Mouse (Mus musculus): ENCODE results near the gene Klf13.

Klf13 gene

DNA sequence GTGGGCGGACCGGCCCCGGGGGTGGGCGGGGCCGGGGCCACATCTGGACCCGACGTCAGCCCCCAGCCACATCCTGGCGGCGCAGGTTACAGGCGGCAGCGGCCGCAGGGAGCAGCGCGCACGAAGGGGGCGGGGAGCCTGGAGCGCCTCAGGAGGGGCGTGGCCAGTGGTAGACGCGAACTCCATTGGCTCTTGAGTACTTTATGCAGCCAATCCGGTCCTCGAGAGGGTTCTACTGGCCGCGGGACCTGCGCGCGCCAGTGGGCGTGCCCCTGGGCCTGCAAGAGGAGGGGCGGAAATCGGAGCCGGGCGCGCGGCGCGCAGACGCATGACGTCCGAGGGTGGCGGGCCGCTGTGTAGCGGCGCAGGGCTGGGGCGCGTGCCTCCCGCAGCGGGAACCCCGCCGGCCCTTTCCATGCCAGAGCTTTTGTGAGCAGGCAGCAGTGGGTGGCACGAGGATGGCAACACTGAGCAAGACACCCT is at the start of gene Klf13:
Gene Klf13 (minus strand): TSS at position 2 of the 483 bp plus-strand sequence.
- peak; percentile 98 for DNase-seq

DNA sequence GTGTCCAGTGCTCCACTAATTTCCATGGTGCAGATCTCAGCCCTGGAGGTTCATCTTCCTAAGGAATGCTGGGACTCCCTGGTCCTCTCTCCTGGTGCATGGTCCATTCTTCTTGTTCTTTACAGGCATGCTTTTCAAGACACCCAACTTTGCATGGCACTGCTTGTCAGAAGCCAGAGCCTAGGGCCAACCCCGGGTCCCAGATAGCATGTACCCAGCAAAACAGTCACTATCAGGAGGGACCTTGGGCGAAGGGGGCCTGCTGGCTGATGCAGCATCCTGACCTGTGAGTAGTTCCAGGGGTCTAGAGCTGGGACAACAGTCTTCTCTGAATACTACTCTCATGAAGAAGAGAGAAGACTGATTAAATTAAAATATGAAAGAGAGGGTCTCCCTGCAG is 49.7 kb upstream of the Klf13 start:
- DNase-seq: no peak

DNA sequence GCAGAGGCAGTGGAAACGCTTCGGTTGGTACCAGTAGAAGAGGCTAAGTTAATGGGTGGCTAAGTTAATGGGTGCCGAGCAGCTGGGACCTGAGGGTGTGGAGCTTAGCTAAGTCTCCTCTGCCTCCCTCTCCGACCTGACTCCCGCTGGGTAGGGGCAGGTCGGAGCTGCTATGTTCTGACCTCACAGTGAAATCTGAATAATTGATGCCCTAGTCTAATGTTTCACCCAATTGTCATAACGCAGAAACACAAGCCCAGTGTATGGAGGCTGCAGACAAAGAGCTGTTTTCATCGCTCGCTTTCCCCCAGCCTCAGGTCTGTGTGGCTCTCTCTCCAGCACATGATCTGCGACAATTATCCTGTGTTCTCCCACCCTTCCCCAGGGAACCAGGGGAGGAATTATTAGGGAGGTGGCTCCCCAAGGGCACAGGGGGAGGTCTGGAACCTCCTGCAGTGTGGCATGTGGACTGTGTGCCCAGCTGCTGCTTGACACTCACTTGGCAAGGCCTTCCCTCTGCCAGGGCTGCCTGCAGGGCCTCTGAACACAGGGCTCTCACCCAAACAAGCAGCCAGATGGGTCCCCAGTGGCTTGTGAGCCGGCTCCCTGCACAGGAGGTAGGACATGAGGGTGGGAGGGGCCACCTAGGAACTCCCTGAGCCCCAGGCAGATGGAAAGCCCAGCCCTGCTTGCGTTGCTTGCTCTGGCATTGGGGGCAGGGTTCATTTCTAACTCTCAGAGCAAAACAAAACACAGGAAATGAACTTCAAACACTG is 47.9 kb upstream of the Klf13 start:
- peak; percentile 88 for DNase-seq

DNA sequence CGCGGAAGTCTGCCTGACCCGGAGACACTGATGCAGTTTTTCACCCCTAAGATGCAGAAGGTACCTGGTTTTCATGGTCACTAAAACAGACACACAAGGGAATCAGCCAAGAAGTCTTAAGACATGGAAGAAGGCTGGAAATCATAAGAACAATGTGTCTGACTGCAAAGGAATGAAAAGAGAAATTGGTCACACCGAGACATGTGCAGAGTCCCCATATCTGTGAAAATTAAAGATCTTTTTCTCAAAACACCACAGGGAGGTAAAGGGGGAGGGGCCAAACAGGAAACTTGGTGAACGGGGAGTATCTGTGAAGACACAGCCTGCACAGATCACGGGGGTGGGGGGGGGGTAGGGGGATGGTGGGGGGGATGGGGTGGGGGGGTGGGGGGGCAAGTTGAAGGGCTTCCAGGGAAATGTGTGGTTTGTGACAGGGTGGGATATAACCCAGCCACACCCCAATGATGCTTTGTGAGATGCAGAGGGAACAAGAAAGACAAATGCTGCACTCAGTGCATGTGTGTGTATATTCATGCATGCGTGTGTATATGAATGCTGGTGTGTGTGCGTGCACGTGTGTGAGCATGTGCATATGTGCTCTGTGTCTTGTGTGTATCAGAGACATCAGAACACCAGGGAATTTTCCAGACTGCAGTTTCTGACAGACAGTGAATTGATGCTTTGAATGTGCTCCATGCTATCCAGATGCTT is 47.1 kb upstream of the Klf13 start:
- DNase-seq: peak; percentile 75

DNA sequence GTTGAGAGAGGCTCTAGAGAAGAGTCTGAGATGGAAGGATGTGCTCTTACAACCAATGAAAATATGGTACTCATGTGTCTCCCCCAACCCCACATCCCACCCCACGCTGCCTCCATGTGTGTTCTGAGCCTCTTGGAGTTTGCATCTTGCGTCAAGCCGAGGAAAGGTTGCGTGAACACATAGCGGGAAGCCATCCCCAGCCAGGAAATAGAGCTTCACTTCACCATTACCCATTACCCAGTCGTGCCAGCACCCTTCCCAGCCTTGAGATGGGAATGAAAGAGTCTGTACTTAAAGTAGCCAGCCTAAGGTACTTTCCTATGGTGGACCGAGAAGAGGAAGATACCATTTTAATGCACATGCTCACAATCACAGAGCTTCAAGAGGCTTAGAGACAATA is 46.6 kb upstream of the Klf13 start:
- DNase-seq: peak; percentile 49

DNA sequence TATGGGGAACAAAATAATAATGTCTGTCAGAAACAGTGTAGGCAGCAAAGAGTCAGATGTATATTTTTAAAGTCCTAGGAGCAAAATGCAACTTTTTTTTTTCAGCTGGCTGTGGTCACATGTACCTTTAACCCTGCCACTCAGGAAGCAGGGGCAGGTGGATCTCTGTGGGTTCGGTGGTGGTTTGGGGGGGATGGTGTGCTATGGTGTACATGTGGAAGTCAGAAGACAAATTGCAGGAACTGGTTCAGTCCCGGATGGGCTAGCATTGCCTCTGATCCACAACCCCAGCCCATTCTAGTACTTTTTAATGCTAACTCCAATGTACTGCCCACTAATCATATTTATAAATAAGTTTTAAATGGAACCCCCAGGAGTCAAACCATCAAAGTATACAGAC is 45.6 kb upstream of the Klf13 start:
- DNase-seq: peak; percentile 86

DNA sequence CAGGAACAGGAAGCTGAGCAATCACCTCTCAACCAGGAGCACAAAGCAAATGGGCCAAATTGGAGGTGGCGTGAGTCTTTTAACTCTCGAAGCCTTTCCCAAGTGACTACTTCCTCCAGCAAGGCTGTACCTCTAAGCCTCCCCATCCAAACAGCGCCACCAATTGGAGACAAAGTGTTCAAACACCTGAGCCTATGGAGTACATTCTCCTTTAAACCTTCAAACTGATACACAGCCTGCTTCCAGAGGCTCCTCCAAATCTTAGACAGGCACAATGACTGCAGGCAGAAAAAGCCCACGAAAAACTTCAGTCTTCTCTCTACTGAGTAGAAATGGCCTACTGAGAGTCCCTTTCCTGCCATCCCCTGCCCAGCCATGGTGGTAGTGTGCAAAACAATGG is 38.9 kb upstream of the Klf13 start:
- no peak for DNase-seq

DNA sequence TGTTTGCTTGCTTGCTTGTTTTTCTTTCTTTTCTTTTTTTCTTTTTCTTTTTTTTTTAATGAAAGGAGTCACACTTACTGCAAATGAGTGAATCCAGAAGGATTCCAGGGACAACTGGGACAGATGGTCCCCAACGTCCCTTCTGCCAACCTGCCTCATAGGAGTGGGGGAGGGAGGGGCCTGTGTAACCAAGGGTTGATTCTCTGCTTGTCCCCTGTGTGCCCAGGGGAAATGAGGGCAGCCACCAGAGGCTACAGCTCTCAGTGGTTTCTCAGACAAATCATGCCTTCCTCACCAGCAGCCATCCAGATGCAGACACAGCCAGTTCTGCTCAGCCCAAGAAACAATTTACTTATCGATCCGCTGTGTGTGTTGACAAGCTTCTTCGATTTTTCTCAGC is 32.3 kb upstream of the Klf13 start:
- no peak for DNase-seq

DNA sequence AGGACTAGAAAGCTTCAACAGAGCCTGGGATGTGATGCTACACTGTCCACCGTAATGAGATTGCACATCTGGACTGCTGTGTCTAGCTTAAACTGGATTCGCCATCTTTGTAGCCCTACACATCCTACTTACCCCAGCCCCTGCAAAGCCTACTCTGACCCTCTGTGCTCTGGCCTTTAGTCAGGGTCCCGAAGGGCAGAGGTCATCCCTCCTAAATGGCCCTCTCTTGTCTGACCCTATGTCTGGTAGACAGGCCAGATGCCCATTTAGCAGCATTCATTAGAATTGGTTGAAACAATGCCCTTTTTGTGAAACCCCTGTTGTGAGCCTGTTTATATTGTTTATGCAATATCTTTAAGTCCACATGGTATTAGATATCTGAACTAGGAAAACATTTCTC is 31.2 kb upstream of the Klf13 start:
- no peak for DNase-seq

DNA sequence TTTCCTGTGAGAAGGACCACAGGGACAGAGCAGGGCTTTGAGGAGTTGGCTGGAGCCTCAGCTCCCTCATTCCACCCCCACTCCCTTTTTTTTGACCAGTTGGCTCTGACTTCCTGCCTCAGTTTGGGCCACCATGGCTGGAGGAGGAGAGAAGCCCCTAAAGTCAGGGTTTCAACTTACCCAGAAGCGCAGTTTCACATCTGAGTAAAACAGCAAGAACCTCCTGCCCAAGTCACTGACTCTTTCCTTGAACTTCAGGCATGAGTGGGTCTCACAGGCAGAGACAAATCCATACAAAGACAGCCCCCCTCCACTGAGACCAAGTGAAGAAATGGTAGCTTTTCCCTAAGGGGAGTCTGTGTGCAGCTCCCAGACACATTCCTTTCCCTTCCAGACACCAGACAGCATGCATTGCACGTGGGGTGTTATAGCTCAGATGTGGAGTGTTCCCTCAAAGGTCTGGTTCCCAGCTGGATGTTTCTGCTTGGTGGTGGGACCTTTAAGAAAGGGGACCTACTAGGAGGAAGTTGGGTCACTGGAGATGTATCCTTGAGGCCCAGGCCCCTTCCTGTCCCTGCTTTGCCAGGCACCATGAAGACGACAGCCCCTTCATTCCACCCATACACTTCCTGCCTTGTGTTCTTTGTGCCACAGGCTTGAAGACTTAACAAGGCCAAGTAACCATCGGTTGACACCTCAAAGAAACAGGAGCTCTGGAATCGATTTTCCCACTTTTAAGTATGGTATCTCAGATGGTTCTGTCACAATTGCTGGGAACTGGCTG is 27.1 kb upstream of the Klf13 start:
- DNase-seq: no peak

DNA sequence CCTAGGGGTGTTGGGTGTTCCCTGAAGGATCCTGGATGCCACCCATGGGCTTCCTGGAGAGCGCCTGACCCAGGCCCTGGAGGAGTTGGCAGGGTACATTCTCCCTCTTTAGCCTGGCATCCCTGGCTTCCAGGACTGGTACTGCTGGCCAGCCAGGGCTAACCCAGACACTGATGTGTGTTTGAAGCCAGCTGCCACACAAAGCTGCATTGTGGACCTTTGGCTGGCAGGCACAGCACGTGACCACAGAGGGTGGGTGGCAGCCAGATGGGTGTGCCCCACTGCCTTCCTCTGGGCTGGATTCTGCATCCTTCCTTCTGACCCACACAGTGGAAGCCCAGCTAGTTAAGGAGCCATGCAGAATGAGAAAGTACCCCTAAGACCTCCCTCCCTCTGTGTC is 26.4 kb upstream of the Klf13 start:
- DNase-seq: no peak

DNA sequence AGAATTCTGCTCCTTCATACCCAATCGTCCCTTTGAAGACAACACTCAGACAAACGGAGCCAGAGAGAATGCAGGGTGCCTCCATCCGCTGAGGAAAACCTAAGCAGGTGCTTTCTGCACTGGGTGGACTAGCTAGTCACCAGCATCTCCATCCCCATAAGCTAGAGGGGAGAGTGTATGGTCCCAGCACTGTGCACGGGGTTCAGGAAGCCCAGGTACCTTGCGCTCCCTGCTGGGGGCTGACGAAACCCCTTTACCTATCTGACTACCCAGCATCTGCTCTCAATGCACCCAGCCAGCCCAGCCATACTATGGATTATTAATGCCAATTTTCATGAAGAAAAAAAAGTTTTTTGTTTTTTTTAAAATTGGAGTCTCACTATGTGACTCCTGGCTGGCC is 25.4 kb upstream of the Klf13 start:
- no peak for DNase-seq

DNA sequence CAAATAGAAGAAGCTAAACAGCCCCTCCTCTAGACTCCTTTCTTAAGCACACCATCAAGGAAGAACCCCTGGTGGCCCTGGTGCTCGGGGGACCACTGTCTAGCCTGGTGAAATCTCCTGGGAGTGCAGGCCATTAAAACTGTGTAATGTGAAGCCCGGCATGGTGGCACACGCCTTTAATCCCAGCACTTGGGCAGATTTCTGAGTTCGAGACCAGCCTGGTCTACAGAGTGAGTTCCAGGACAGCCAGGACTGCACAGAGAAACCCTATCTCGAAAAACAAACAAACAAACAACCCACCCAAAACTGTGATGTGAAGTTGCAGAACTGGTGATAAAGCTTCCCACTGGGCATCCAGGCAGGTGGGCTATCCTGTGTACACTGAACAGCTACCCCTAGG is 24.9 kb upstream of the Klf13 start:
- DNase-seq: no peak

DNA sequence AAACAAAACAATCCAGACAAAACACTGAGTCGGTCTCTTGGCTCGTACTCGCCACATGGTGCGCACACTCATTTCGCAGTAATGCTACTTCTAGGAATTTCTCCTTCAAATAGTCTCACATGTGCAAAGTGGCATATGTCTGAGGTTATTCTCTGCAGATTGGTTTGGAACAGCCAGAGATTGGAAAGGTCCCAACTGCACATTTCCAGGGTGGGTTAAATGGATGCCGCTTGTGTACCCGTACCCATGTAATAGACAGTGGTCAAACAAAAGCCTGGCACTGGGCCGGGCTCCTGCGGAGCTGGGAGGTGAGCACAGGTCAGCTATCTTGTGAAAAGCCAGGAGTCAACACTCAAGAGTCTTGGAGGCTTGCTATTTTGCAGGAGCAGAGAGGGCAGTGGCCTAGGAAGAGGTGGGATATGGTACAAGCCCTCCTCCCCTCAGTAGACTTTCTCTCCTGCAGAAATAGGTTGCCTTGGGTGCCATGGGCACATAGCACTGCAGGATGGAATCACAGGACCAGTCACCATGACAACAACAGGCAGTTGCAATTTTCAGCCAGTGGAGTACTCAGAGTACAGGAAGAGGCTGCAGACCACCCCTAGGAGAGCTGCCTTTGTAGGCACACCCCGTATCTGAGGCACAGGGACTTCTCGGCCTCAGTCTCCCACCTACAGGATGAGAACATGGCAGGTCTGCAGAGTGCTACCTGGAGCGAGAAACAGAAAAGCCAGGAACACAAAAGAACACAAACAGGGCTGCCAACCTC is 19.3 kb upstream of the Klf13 start:
- DNase-seq: no peak

DNA sequence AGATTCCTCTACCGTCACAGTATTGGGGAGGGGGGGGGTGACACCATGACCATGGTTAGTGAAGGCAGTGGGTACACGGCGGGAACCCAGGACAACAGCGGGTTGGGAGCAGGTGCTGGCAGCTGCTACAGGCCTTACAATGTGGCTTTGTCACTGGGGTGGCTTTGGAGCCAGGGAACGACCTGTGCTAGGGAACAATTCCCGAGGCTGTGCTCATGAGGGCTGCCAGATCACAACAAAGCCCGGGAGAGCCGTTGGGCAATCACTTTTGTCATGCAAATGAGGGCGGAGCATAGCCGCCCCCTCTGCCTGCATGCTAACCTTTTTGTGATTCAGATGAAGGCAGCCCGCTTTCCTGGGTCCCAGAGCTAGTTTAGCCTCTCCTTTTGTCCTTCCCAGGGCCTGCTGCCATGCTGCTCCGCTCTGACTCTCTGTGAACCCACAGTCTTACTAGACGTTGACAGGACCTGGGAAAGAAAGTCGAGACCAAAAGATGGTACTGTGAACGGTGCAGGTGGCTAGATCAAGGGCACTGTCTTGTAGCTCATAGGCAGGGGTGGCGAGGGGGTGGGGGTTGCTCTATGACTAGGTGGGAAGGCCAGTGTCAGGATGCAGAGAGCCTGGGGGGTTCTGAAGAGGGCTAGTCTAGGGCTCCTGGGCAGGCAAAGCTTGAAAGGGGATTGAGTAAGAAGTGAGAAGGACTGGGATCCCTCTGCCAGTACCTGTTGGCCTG is 18.4 kb upstream of the Klf13 start:
- peak; percentile 61 for DNase-seq

DNA sequence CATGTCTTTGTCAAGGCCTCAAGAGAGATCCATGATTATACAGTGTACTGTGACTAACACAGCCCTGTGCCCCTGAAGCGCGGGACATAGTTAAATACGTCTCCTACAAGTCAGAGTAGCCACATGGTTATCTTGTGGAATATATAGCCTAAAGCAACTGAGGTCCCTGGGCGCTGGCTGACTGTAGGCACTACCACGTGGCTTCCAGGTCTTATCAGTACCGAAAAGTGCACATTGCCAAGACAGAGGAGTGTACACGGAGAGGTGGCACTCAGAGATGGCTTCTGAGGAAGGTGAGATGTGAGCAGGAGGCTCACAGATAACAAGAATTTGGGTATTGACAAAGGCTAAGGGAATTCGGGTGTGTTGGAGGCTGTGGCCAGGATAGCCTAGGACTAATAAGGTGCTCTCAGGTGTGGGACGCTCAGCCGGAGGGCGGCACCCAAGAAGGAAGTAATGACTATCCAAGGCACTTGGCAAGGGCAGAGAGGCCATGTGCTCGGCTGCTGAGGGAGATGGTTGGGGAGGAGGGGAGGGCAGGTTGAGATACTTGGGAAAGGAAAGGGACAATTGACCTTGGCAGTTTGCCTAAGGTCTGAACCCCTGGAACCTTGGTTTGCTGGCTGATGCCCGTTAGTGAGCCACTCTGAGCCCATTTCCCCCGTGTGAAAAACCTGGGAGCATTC is 17.6 kb upstream of the Klf13 start:
- DNase-seq: no peak

DNA sequence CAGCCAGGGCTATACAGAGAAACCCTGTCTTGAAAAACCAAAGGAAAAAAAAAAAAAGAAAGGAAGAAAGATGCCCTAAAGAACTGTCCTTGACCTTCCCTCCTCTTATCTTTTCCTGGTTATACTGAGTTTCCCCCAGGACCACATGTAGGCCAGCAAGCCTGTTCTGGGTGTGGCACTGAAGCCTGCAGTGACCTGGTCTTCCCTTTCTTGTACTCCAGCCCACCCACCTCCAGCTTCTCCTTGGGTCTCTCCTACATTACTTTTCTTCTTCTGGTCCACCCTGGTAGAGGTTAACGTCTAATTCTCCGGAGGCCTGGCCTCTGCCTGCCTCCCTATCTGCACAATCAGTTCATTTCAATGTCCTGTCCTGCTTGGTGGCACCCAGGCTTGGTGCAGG is 16.7 kb upstream of the Klf13 start:
- DNase-seq: no peak

DNA sequence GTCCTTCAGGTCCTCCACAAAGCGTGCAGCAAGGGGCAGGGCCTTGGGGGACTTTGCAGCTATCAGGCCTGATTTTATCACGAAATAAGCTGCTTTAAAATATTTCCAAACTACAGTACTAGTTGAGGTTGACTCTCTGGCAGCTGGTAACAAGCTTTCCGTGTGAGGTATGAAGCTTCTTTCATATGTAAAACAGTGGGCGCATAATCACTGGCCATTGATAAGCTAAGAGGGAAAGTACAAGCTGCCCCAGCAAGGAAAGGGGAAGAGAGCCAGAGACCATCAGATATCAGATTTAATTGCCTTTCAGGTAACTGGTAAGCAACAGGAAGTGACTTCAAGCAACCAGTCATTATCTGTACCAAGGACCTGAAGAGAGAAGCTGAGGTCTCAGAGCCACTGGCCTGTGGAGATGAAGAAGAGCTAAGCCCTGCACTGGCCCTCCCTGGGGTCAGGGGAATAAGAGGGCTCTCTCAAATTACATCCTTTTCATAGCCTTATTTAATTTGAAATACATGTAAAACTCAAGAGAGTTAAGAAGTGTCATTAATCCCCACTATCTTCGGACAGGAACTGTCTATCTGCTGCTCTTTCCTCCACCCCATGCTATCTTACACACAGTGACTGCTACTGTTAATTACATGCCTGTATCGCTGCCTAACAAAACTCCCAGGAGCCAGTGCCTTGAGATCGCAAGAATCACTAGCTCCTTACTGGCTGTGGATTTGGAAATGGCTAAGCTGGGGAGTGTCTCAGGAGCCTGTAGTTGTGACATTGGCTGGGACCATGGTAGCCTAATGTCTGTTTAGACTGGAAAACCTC is 13.6 kb upstream of the Klf13 start:
- DNase-seq: no peak

DNA sequence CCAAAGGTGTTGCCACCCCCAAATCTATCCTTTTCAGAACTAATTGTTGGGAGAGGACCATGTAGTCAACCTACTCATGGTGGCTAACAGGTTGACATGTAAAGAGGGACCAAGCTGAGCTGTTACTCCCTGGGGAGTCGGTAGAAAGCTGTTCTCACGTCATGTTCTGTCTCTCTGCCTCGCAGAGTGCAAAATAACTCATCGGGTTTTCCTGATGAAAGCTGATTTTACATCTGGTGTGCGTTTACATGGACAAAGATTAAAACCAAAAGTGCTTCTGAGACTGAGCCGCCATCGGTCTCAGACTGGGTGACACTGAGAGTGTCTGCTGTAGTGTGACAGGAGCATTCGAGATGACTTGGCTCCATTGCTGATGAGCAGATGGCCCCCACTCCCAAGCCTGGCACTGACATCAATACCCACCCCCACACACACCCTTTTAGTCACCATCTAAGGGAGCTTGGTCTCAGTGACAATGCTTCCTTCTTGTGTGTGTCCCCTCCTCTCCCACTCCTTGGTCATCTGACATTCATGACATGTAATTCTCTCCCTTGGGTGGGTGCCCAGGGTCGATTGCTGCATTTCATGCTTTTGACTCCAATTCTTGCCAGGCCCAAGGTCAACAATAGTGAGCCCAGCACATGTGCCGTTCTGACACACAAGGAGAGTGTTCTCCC is 12.4 kb upstream of the Klf13 start:
- DNase-seq: no peak

DNA sequence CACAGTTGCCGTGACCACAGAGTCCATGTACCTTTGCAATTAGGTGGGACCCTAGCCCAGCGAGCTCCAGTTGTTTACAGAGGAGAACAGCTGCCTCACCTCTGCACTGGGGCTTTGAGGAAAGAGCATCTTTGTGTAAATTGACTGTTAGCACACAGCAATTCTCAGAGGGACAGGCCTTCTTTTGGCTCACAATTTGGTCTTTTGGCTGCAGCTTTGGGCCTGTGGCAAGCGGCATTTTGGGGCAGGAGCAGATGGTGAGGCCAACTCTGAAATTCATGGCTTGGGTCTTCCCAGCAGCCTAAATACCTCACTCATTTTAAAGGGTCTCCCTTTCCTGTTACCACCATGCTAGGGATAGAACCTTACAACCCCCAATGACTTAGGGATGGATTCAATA is 10.5 kb upstream of the Klf13 start:
- no peak for DNase-seq

All from thymus, postnatal 25 days (tissue).